Mouse (Mus musculus): ENCODE results near the gene Trmt13.

Trmt13 gene

GRCm38 (mm10) chr3:116634091-116634490, 19.7 kb upstream of the Trmt13 start:
- no peak for DNase-seq (ENCODE audit: low spot score)

- DNase-seq (ENCODE audit: low spot score), result no peak
Measured at GRCm38 (mm10) chr3:116632971-116633370, 18.6 kb upstream of the Trmt13 start.

- DNase-seq (ENCODE audit: low spot score), result no peak
Measured at GRCm38 (mm10) chr3:116631459-116631858, 17.1 kb upstream of the Trmt13 start.

- DNase-seq (ENCODE audit: low spot score), result no peak
Measured at GRCm38 (mm10) chr3:116622641-116623040, 8.3 kb upstream of the Trmt13 start.

GRCm38 (mm10) chr3:116620636-116621370, 6.4 kb upstream of the Trmt13 start:
- DNase-seq (ENCODE audit: low spot score), result no peak

GRCm38 (mm10) chr3:116618855-116619254, 4.5 kb upstream of the Trmt13 start:
- DNase-seq (ENCODE audit: low spot score), result no peak

- no peak for DNase-seq (ENCODE audit: low spot score)
Measured at GRCm38 (mm10) chr3:116615318-116616068, 1.1 kb upstream of the Trmt13 start.

- no peak for DNase-seq (ENCODE audit: low spot score)
Measured at GRCm38 (mm10) chr3:116604570-116604969, 9.8 kb downstream of the Trmt13 start.

GRCm38 (mm10) chr3:116601781-116602180, 12.6 kb downstream of the Trmt13 start:
- DNase-seq (ENCODE audit: low spot score), result no peak

- no peak for DNase-seq (ENCODE audit: low spot score)
Measured at GRCm38 (mm10) chr3:116601005-116601404, 13.4 kb downstream of the Trmt13 start.

GRCm38 (mm10) chr3:116599705-116600104, 14.7 kb downstream of the Trmt13 start:
- DNase-seq (ENCODE audit: low spot score), result no peak

GRCm38 (mm10) chr3:116595603-116595991, 18.8 kb downstream of the Trmt13 start:
- no peak for DNase-seq (ENCODE audit: low spot score)

GRCm38 (mm10) chr3:116594728-116595602, 19.4 kb downstream of the Trmt13 start, which contains the start of gene Sass6:
Sass6 (plus strand) TSS chr3:116594982.
- peak; percentile 97 for DNase-seq (ENCODE audit: low spot score)

- no peak for DNase-seq (ENCODE audit: low spot score)
Measured at GRCm38 (mm10) chr3:116594076-116594727, 20.2 kb downstream of the Trmt13 start.

- DNase-seq (ENCODE audit: low spot score), result no peak
Measured at GRCm38 (mm10) chr3:116582201-116582600, 32.2 kb downstream of the Trmt13 start.

GRCm38 (mm10) chr3:116577286-116577685, 37.1 kb downstream of the Trmt13 start:
- DNase-seq (ENCODE audit: low spot score), result no peak

- DNase-seq (ENCODE audit: low spot score), result no peak
Measured at GRCm38 (mm10) chr3:116570628-116571027, 43.8 kb downstream of the Trmt13 start.

- no peak for DNase-seq (ENCODE audit: low spot score)
Measured at GRCm38 (mm10) chr3:116563095-116563492, 51.3 kb downstream of the Trmt13 start.

- DNase-seq (ENCODE audit: low spot score), result no peak
Measured at GRCm38 (mm10) chr3:116562408-116563094, 51.8 kb downstream of the Trmt13 start, which contains the start of gene Lrrc39. Lrrc39 (plus strand) TSS chr3:116562973.

- DNase-seq (ENCODE audit: low spot score), result peak; percentile 18
Measured at GRCm38 (mm10) chr3:116561315-116561714, 53.1 kb downstream of the Trmt13 start.

GRCm38 (mm10) chr3:116551362-116551761, 63.0 kb downstream of the Trmt13 start:
- no peak for DNase-seq (ENCODE audit: low spot score)

All from ovary, postnatal 36 days (tissue).